Mouse (Mus musculus) cortical plate, adult 2 months (tissue): ENCODE data around the gene Bst2.

Source experiments
- CTCF ChIP-seq: fragments of 200-500 bp; IDR thresholded peaks from 2 replicates; pipeline ENCODE4 v1.5.1; 2011; ENCODE audit warnings: mild to moderate bottlenecking, control low read depth, low read length; ENCODE audit not compliant: insufficient read depth; ENCODE audit errors: extremely low read depth
- POLR2A ChIP-seq: fragments of 200-500 bp; IDR thresholded peaks from 2 replicates; pipeline ENCODE4 v1.6.1; 2011; ENCODE audit warnings: mild to moderate bottlenecking, low read length, control low read depth; ENCODE audit not compliant: insufficient read depth; ENCODE audit errors: extremely low read depth

GRCm38 (mm10) chr8:71558958-71559690 lies 21.9 kb upstream of the Bst2 start:
- TF ChIP-seq POLR2A, result no peak
- TF ChIP-seq CTCF, result no peak
